Mouse (Mus musculus): ENCODE data around the gene Lipt1. TPM values are rescaled to one million over a fixed set of nuclear protein-coding genes. Genes with fewer than 3 reads are reported as not detected.

Gene Lipt1
- polyA plus RNA-seq, 1 experiment, result 8.3 TPM

DNA sequence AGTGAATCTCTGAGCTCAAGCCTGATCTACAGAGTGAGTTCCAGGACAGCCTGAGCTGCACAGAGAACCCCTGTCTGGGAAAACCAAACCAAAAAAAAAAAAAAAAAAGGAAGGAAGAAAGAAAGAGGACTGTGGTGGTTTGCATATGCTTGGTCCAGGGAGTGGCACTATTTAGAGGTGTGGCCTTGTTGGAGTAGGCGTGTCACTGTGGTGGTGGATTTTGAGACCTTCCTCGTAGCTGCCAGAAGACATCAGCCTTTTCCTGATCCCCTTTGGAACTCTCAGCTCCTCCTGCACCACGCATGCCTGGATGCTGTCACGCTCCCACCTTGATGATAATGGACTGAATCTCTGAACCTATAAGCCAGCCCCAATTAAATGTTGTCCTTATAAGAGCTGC lies 11.9 kb downstream of the Lipt1 start:
- Histone ChIP-seq H3K4me2 (ENCODE audit: low read depth) (no peak overlapping the region), H3ac (ENCODE audit: control insufficient read depth, insufficient read length) (no peak overlapping the region), H3K4me3 (no peak overlapping the region), H3K79me2 (ENCODE audit: control insufficient read depth, insufficient read depth) (no peaks in the 10 kb centered on the region), H3K27me3 (ENCODE audit: control insufficient read depth, insufficient read depth, insufficient read length) (no peaks in the 10 kb centered on the region), H3K36me3 (ENCODE audit: control insufficient read depth, insufficient read depth) (peaks cover 18% of the 10 kb centered on the region)
- TF ChIP-seq SRF (IDR thresholded peaks at IDR 0.05; ENCODE audit: control insufficient read depth, insufficient read length, low read depth), result no peak
- TF ChIP-seq POLR2AphosphoS2 (IDR thresholded peaks at IDR 0.05; ENCODE audit: insufficient read length, low read depth), result no peak
- TF ChIP-seq USF1 (IDR thresholded peaks at IDR 0.05; ENCODE audit: low read depth), result no peak
- no peak for TF ChIP-seq TCF12 (IDR thresholded peaks at IDR 0.05; ENCODE audit: insufficient read depth, poor library complexity, severe bottlenecking)
- TF ChIP-seq MAX (IDR thresholded peaks at IDR 0.05; ENCODE audit: low read depth), result no peak
- no peak for TF ChIP-seq REST (IDR thresholded peaks at IDR 0.05; ENCODE audit: insufficient read depth, insufficient read length)

DNA sequence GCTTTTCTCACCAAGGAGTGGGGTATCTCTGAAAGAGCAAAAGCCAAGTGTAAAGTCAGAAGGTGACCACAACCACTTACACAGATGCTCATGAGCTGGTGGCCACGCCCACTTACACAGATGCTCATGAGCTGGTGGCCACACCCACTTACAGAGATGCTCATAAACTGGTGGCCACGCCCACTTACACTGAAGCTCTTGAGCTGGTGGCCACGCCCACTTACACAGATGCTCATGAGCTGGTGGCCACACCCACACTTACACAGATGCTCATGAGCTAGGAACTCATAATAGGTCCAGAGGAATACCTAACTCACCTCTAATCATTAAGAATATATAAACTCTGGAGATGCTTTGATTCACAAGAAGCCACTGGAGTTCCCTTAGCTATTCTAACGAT lies 12.9 kb downstream of the Lipt1 start:
- TF ChIP-seq MYOG (IDR thresholded peaks at IDR 0.05; ENCODE audit: control insufficient read depth in 1 of 3, insufficient read depth in 1 of 3, insufficient read length in 2 of 3, low read depth in 2 of 3), result no peak

DNA sequence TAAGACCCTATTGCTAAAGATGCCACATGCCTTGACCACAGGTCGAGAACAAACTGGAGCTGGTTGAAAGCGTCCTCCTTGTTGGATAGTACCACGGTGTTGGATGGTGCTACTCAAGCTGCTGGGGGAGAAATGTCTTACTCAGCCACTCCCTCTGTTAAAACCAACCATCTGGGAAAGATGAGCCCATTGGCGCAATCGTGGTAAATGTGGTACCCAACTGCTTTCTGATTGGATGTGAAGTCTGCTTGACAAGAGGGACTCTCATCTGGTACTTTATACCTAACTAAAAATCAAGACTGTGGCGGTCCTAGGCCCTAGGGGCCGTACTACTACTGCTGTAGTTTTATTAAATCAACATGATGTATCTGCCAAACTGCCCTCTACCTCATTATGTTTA lies 17.7 kb downstream of the Lipt1 start:
- H3K4me2 ChIP-seq (ENCODE audit: low read depth), result peak overlapping the region; percentile 94
- peaks cover under 1% of the 10 kb centered on the region for H3K36me3 ChIP-seq (ENCODE audit: control insufficient read depth, insufficient read depth)
- H3K27me3 ChIP-seq (ENCODE audit: control insufficient read depth, insufficient read depth, insufficient read length), result no peaks in the 10 kb centered on the region
- peak overlapping the region; percentile 91 for H3K4me3 ChIP-seq
- peaks cover 26% of the 10 kb centered on the region for H3K79me2 ChIP-seq (ENCODE audit: control insufficient read depth, insufficient read depth)
- H3ac ChIP-seq (ENCODE audit: control insufficient read depth, insufficient read length), result no peak overlapping the region
- TF ChIP-seq TCF3 (IDR thresholded peaks at IDR 0.05; ENCODE audit: insufficient read length, low read depth) (no peak), E2F4 (IDR thresholded peaks at IDR 0.05; ENCODE audit: insufficient read depth) (no peak), MAX (IDR thresholded peaks at IDR 0.05; ENCODE audit: low read depth) (no peak), CEBPB (IDR thresholded peaks at IDR 0.05; ENCODE audit: insufficient read depth, poor library complexity, severe bottlenecking) (no peak), TCF12 (IDR thresholded peaks at IDR 0.05; ENCODE audit: insufficient read depth, poor library complexity, severe bottlenecking) (no peak), MYOD1 (IDR thresholded peaks at IDR 0.05; ENCODE audit: control insufficient read depth in 1 of 3, insufficient read length in 2 of 3, low read depth in 2 of 3) (no peak), MYOG (IDR thresholded peaks at IDR 0.05; ENCODE audit: control insufficient read depth in 1 of 3, insufficient read depth in 1 of 3, insufficient read length in 2 of 3, low read depth in 2 of 3) (no peak), REST (IDR thresholded peaks at IDR 0.05; ENCODE audit: insufficient read depth, insufficient read length) (no peak)

More for the DNA sequence above, 12.9 kb downstream of the Lipt1 start:
- Histone ChIP-seq H3K4me3 (no peak overlapping the region), H3K36me3 (ENCODE audit: control insufficient read depth, insufficient read depth) (peaks cover 7% of the 10 kb centered on the region), H3K79me2 (ENCODE audit: control insufficient read depth, insufficient read depth) (peaks cover 5% of the 10 kb centered on the region), H3ac (ENCODE audit: control insufficient read depth, insufficient read length) (no peak overlapping the region), H3K4me2 (ENCODE audit: low read depth) (no peak overlapping the region), H3K27me3 (ENCODE audit: control insufficient read depth, insufficient read depth, insufficient read length) (no peaks in the 10 kb centered on the region)

DNA sequence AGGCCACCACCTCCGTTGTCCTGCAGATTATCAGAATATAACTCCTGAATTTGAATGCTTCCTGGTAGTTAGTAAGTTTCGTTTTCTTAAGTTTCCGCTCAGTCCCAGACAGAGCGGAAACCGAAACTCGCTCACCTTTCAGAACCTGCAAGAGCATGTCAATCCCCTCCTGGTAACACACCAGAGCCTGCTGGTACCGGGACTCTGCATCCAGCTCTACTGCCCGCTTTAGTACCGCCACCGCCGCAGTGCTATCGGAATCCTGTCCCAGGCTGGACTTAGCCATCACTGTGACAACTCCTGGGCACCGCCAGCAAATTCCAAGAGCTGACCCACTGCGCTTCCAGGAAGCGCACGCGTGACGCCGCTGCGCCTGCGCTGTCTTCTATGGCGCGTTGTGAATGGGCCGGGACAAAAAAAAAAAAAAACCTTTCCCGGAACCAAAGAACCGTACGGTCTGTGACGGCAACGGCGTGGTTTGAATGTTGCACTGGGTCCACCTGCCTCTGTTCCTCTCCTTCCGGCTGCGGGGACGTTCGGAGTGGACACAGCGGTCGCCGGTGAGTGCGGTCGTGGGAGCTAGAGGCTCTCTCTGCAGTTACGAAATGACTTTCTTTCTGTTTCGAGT lies 18.6 kb downstream of the Lipt1 start, which contains the start of the genes Mitd1 and Mrpl30:
Gene Mitd1 (minus strand): TSS at position 387 of the 628 bp plus-strand sequence.
Gene Mrpl30 (plus strand): TSS at position 453 of the 628 bp plus-strand sequence.
- Histone ChIP-seq H3K79me2 (ENCODE audit: control insufficient read depth, insufficient read depth) (peaks cover 26% of the 10 kb centered on the region), H3K4me3 (peak within 1 kb of the TSS; percentile 91), H3K36me3 (ENCODE audit: control insufficient read depth, insufficient read depth) (peaks cover 6% of the 10 kb centered on the region), H3K27me3 (ENCODE audit: control insufficient read depth, insufficient read depth, insufficient read length) (no peaks in the 10 kb centered on the region), H3ac (ENCODE audit: control insufficient read depth, insufficient read length) (no peak within 1 kb of the TSS), H3K4me2 (ENCODE audit: low read depth) (peak within 1 kb of the TSS; percentile 94)
- TF ChIP-seq TCF3 (IDR thresholded peaks at IDR 0.05; ENCODE audit: insufficient read length, low read depth) (no peak), E2F4 (IDR thresholded peaks at IDR 0.05; ENCODE audit: insufficient read depth) (peak; percentile 51), MAX (IDR thresholded peaks at IDR 0.05; ENCODE audit: low read depth) (no peak), REST (IDR thresholded peaks at IDR 0.05; ENCODE audit: insufficient read depth, insufficient read length) (no peak), SRF (IDR thresholded peaks at IDR 0.05; ENCODE audit: control insufficient read depth, insufficient read length, low read depth) (no peak), TCF12 (IDR thresholded peaks at IDR 0.05; ENCODE audit: insufficient read depth, poor library complexity, severe bottlenecking) (no peak), USF1 (IDR thresholded peaks at IDR 0.05; ENCODE audit: low read depth) (peak; percentile 42), POLR2A (IDR thresholded peaks at IDR 0.05; ENCODE audit: insufficient read length, low read depth) (peak; percentile 87), CEBPB (IDR thresholded peaks at IDR 0.05; ENCODE audit: insufficient read depth, poor library complexity, severe bottlenecking) (no peak), MYOD1 (IDR thresholded peaks at IDR 0.05; ENCODE audit: control insufficient read depth in 1 of 3, insufficient read length in 2 of 3, low read depth in 2 of 3) (peak in 2 of 3 experiments; percentile 9 to 64), POLR2AphosphoS2 (IDR thresholded peaks at IDR 0.05; ENCODE audit: insufficient read length, low read depth) (peak; percentile 82), MYOG (IDR thresholded peaks at IDR 0.05; ENCODE audit: control insufficient read depth in 1 of 3, insufficient read depth in 1 of 3, insufficient read length in 2 of 3, low read depth in 2 of 3) (peak in 1 of 3 experiments; percentile 70)

DNA sequence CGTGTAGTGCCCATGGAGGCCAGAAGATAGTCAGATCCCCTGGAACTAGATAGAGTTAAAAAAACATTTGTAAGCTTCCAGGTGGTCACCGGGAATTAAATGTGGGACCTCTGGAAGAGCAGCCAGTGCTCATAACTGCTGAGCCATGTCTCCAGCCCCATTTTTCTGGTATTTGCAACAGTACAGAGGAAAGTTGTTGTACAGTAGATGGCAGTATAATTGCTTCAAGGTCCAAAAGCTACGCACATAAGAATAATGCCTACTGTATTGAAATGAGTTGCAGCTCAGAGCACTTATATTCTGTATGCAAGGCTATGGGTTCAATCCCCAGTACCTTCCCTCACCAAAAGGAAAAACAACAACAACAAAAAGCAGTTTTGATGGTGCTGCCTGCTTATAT lies 19.9 kb downstream of the Lipt1 start:
- TF ChIP-seq E2F4 (IDR thresholded peaks at IDR 0.05; ENCODE audit: insufficient read depth) (no peak), MYOG (IDR thresholded peaks at IDR 0.05; ENCODE audit: control insufficient read depth in 1 of 3, insufficient read depth in 1 of 3, insufficient read length in 2 of 3, low read depth in 2 of 3) (no peak), CEBPB (IDR thresholded peaks at IDR 0.05; ENCODE audit: insufficient read depth, poor library complexity, severe bottlenecking) (no peak), POLR2A (IDR thresholded peaks at IDR 0.05; ENCODE audit: insufficient read length, low read depth) (no peak), POLR2AphosphoS2 (IDR thresholded peaks at IDR 0.05; ENCODE audit: insufficient read length, low read depth) (no peak), MYOD1 (IDR thresholded peaks at IDR 0.05; ENCODE audit: control insufficient read depth in 1 of 3, insufficient read length in 2 of 3, low read depth in 2 of 3) (no peak), SRF (IDR thresholded peaks at IDR 0.05; ENCODE audit: control insufficient read depth, insufficient read length, low read depth) (no peak), USF1 (IDR thresholded peaks at IDR 0.05; ENCODE audit: low read depth) (no peak), MAX (IDR thresholded peaks at IDR 0.05; ENCODE audit: low read depth) (no peak), TCF3 (IDR thresholded peaks at IDR 0.05; ENCODE audit: insufficient read length, low read depth) (no peak), REST (IDR thresholded peaks at IDR 0.05; ENCODE audit: insufficient read depth, insufficient read length) (no peak), TCF12 (IDR thresholded peaks at IDR 0.05; ENCODE audit: insufficient read depth, poor library complexity, severe bottlenecking) (no peak)
- Histone ChIP-seq H3K4me3 (peak overlapping the region; percentile 91), H3K27me3 (ENCODE audit: control insufficient read depth, insufficient read depth, insufficient read length) (no peaks in the 10 kb centered on the region), H3K4me2 (ENCODE audit: low read depth) (peak overlapping the region; percentile 85), H3K79me2 (ENCODE audit: control insufficient read depth, insufficient read depth) (peaks cover 26% of the 10 kb centered on the region), H3K36me3 (ENCODE audit: control insufficient read depth, insufficient read depth) (peaks cover 6% of the 10 kb centered on the region), H3ac (ENCODE audit: control insufficient read depth, insufficient read length) (no peak overlapping the region)
